Mouse (Mus musculus) cortical plate, adult 2 months (tissue): Measurements from ENCODE around the gene Cluap1.

Experiments used
- CTCF ChIP-seq: fragments of 200-500 bp; IDR thresholded peaks from 2 replicates; pipeline ENCODE4 v1.5.1; 2011; ENCODE audit warnings: mild to moderate bottlenecking, control low read depth, low read length; ENCODE audit not compliant: insufficient read depth; ENCODE audit errors: extremely low read depth
- POLR2A ChIP-seq: fragments of 200-500 bp; IDR thresholded peaks from 2 replicates; pipeline ENCODE4 v1.6.1; 2011; ENCODE audit warnings: mild to moderate bottlenecking, low read length, control low read depth; ENCODE audit not compliant: insufficient read depth; ENCODE audit errors: extremely low read depth

- no peak for TF ChIP-seq POLR2A
- TF ChIP-seq CTCF = no peak
Measured at GRCm38 (mm10) chr16:3923966-3924365, 15.4 kb downstream of the Cluap1 start.
